Mouse (Mus musculus) CD8-positive naive resting alpha-beta T cell, adult 2 months (primary cell): ENCODE data around the gene Dab2ip.

Experiments used
- DNase-seq, 2 experiments: peaks; one replicate each; pipeline ENCODE4 v3.0.0; 2022; ENCODE audit warnings: low read depth in 2 of 2, low spot score in 2 of 2

Gene Dab2ip

GRCm38 (mm10) chr2:35622261-35623103 is 64.4 kb downstream of the Dab2ip start:
- DNase-seq = no peak

GRCm38 (mm10) chr2:35623104-35623377 is 65.0 kb downstream of the Dab2ip start:
- no peak for DNase-seq

GRCm38 (mm10) chr2:35623431-35624148 is 65.5 kb downstream of the Dab2ip start:
- DNase-seq = no peak

- DNase-seq = no peak
Observed at GRCm38 (mm10) chr2:35624380-35625006, 66.4 kb downstream of the Dab2ip start.

- DNase-seq = no peak
Observed at GRCm38 (mm10) chr2:35625007-35625380, 66.9 kb downstream of the Dab2ip start.

- DNase-seq = no peak
Observed at GRCm38 (mm10) chr2:35625526-35625925, 67.5 kb downstream of the Dab2ip start.

- no peak for DNase-seq
Observed at GRCm38 (mm10) chr2:35626181-35626727, 68.2 kb downstream of the Dab2ip start.

GRCm38 (mm10) chr2:35627298-35627898 is 69.3 kb downstream of the Dab2ip start:
- no peak for DNase-seq

GRCm38 (mm10) chr2:35628052-35628451 is 70.0 kb downstream of the Dab2ip start:
- no peak for DNase-seq

- DNase-seq = no peak
Observed at GRCm38 (mm10) chr2:35628656-35629055, 70.6 kb downstream of the Dab2ip start.

- no peak for DNase-seq
Observed at GRCm38 (mm10) chr2:35629126-35629525, 71.1 kb downstream of the Dab2ip start.

- no peak for DNase-seq
Observed at GRCm38 (mm10) chr2:35633392-35633791, 75.3 kb downstream of the Dab2ip start.

- DNase-seq = no peak
Observed at GRCm38 (mm10) chr2:35634963-35635362, 76.9 kb downstream of the Dab2ip start.

- DNase-seq = no peak
Observed at GRCm38 (mm10) chr2:35635541-35635940, 77.5 kb downstream of the Dab2ip start.

- no peak for DNase-seq
Observed at GRCm38 (mm10) chr2:35637880-35638535, 79.9 kb downstream of the Dab2ip start.

GRCm38 (mm10) chr2:35639799-35640198 is 81.7 kb downstream of the Dab2ip start:
- DNase-seq = no peak

- DNase-seq = no peak
Observed at GRCm38 (mm10) chr2:35640576-35640975, 82.5 kb downstream of the Dab2ip start.

- DNase-seq = no peak
Observed at GRCm38 (mm10) chr2:35642224-35642623, 84.2 kb downstream of the Dab2ip start.

GRCm38 (mm10) chr2:35646553-35646952 is 88.5 kb downstream of the Dab2ip start:
- DNase-seq = no peak

- peak; percentile 12 to 37 for DNase-seq
Observed at GRCm38 (mm10) chr2:35649708-35650107, 91.6 kb downstream of the Dab2ip start.

GRCm38 (mm10) chr2:35651297-35651731 is 93.2 kb downstream of the Dab2ip start:
- DNase-seq = no peak
